Mouse (Mus musculus) heart, postnatal 0 days (tissue): Measurements from ENCODE around the gene Id4. TPM values are rescaled to one million over a fixed set of nuclear protein-coding genes. Genes with fewer than 3 reads are reported as not detected.

Source experiments
- ATAC-seq: fragments of 200-750 bp; cut with Nextera tagmentation; 2 replicates; pipeline ENCODE4 v1.8.0; 2017; ENCODE audit warnings: low read depth, moderate number of reproducible peaks, moderate library complexity; ENCODE audit not compliant: insufficient read depth
- DNase-seq: peaks from one replicate; pipeline ENCODE4 v3.0.0-alpha.2; 2016; ENCODE audit warnings: low spot score
- H3K27ac ChIP-seq: fragments of 300-500 bp; sonication (generic); 2 replicates; pipeline ENCODE4 v1.5.1; 2014; ENCODE audit warnings: low read depth, mild to moderate bottlenecking
- H3K27me3 ChIP-seq: fragments of 300-500 bp; sonication (generic); 2 replicates; pipeline ENCODE4 v1.6.1; 2014; ENCODE audit warnings: low read length, mixed read lengths; ENCODE audit not compliant: control insufficient read depth, insufficient read depth
- H3K36me3 ChIP-seq: fragments of 300-500 bp; sonication (generic); replicated peaks from 2 replicates; pipeline ENCODE4 v1.6.1; 2014; ENCODE audit warnings: low read length, mixed read lengths; ENCODE audit not compliant: control insufficient read depth, insufficient read depth
- H3K4me1 ChIP-seq: fragments of 300-500 bp; sonication (generic); 2 replicates; pipeline ENCODE4 v1.6.1; 2014; ENCODE audit warnings: antibody characterized with exemption; ENCODE audit not compliant: control insufficient read depth, insufficient read depth
- H3K4me2 ChIP-seq: fragments of 300-500 bp; sonication (generic); 2 replicates; pipeline ENCODE4 v1.6.1; 2014; ENCODE audit warnings: low read depth, mild to moderate bottlenecking, low read length, moderate library complexity
- H3K4me3 ChIP-seq: fragments of 300-500 bp; sonication (generic); 2 replicates; pipeline ENCODE4 v1.5.1; 2014; ENCODE audit warnings: low read depth, low read length
- H3K9ac ChIP-seq: fragments of 300-500 bp; sonication (generic); replicated peaks from 2 replicates; pipeline ENCODE4 v1.6.1; 2014; ENCODE audit warnings: low read depth, low read length, mixed read lengths
- H3K9me3 ChIP-seq: fragments of 300-500 bp; sonication (generic); replicated peaks from 2 replicates; pipeline ENCODE4 v1.6.1; 2016; ENCODE audit warnings: low read length; ENCODE audit not compliant: control insufficient read depth
- CTCF ChIP-seq: IDR thresholded peaks from 2 replicates; pipeline ENCODE4 v1.5.1; 2016; ENCODE audit warnings: antibody characterized with exemption, control low read depth, low read depth
- EP300 ChIP-seq: IDR thresholded peaks from 2 replicates; pipeline ENCODE4 v1.6.1; 2016; ENCODE audit warnings: antibody characterized with exemption, low read depth
- WGBS: fragments of 180-500 bp; shearing (Covaris S2); extraction: QIAGEN DNeasy Blood & Tissue Kit; methylation state at CpG from one replicate; pipeline ENCODE4 v1.1.7; 2014; 5-methylcytosine and 5-hydroxymethylcytosine counted together
- polyA plus RNA-seq: library from polyadenylated mRNA; unstranded; fragments of >200 nt; fragmentation: Nextera tagmentation; extraction: Ambion mirVana; gene quantifications from 2 replicates; pipeline ENCODE4 v1.2.1, GENCODE M21; 2015
- total RNA-seq: library from RNA; depleted of rRNA; stranded (reverse); fragments of >200 nt; gene quantifications from 2 replicates; pipeline ENCODE4 v1.2.3, GENCODE M21; 2014; ENCODE audit warnings: low replicate concordance

The Id4 gene
- total and polyA plus RNA-seq, 2 experiments from 2014 or later = 1.4 to 3.5 TPM

DNA sequence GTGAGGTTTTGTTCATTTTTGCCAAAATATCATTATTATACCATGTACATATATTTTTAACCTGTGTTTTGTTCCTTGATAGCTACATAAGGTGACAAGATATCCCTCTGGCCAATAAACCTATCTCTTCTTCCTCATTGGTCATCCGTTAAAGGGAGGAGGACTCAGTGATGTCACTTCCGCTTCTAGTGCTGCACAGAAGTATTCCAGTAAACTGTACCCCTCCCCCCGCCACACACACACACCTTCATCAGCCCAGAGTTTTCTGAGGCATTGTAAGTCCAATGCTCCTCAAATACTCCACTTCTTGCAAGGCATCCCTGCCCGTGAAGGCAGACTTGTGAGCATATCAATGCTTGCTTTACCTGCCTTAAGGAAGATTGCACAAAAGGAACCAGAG lies 24.6 kb upstream of the Id4 start:
- H3K9me3 ChIP-seq = no peaks in the 10 kb centered on the region
- no peak overlapping the region for H3K9ac ChIP-seq
- TF ChIP-seq EP300 (no peak), CTCF (no peak)
- ATAC-seq = no peak
- no peaks in the 10 kb centered on the region for H3K4me1 ChIP-seq
- H3K27me3 ChIP-seq = no peaks in the 10 kb centered on the region; the same call in 1 of the 2 replicates
- no peak overlapping the region for H3K4me3 ChIP-seq
- H3K36me3 ChIP-seq = no peaks in the 10 kb centered on the region
- no peak overlapping the region for H3K27ac ChIP-seq
- 73% methylated on average over 4 of the region's 4 CpGs for WGBS
- no peak overlapping the region for H3K4me2 ChIP-seq
- DNase-seq = no peak

DNA sequence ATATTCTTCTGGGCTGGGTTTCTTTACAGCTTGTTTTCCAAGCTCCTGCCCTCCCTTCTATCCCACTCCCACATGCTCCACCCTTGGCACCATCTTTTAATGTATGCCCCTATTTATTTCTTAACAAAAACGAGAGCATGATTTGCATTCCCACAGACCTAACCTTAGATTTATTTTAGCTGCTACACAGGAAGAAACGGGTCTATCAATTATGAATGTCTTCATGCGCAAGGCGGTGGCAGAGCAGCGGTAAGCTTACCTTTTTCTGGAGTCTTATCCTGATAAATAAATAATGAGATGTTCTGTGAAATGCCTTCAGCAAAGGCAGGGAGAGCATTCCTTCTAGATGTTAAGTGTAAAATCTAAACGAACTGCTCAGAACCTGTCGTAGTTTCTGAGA lies 24.2 kb upstream of the Id4 start:
- Histone ChIP-seq H3K9me3 (no peaks in the 10 kb centered on the region), H3K27me3 (no peaks in the 10 kb centered on the region; the same call in 1 of the 2 replicates), H3K4me2 (no peak overlapping the region), H3K4me3 (no peak overlapping the region), H3K27ac (no peak overlapping the region), H3K9ac (no peak overlapping the region), H3K4me1 (no peaks in the 10 kb centered on the region), H3K36me3 (no peaks in the 10 kb centered on the region)
- ATAC-seq = no peak
- TF ChIP-seq EP300 (no peak), CTCF (no peak)
- DNase-seq = no peak
- 75% methylated on average over 7 of the region's 7 CpGs for WGBS

DNA sequence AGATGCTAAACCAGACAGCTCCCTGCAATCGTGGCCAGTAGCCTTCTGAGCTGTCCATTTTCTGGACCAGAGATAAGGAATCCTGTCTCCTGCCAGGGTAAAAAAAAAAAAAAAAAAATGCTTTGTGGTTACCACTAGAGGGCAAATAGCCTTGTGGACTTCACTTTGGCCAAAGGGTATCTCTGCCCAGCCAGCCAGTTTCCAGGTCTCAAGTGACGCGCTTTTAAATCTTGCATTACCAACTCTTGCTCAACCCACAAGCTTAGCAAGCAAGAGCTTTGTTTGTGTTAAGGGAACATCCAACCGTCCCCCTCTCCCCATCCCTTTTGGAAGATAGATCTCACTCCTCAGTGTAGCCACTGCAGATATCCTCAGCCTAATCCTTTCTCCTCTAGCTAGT lies 23.5 kb upstream of the Id4 start:
- Histone ChIP-seq H3K27me3 (no peaks in the 10 kb centered on the region; the same call in 1 of the 2 replicates), H3K27ac (no peak overlapping the region), H3K4me3 (no peak overlapping the region), H3K9ac (no peak overlapping the region), H3K9me3 (no peaks in the 10 kb centered on the region), H3K36me3 (no peaks in the 10 kb centered on the region), H3K4me1 (no peaks in the 10 kb centered on the region), H3K4me2 (no peak overlapping the region)
- TF ChIP-seq CTCF = peak; percentile 41
- no peak for TF ChIP-seq EP300
- ATAC-seq (no peak), DNase-seq (no peak)
- WGBS = 7% methylated on average over 4 of the region's 4 CpGs

DNA sequence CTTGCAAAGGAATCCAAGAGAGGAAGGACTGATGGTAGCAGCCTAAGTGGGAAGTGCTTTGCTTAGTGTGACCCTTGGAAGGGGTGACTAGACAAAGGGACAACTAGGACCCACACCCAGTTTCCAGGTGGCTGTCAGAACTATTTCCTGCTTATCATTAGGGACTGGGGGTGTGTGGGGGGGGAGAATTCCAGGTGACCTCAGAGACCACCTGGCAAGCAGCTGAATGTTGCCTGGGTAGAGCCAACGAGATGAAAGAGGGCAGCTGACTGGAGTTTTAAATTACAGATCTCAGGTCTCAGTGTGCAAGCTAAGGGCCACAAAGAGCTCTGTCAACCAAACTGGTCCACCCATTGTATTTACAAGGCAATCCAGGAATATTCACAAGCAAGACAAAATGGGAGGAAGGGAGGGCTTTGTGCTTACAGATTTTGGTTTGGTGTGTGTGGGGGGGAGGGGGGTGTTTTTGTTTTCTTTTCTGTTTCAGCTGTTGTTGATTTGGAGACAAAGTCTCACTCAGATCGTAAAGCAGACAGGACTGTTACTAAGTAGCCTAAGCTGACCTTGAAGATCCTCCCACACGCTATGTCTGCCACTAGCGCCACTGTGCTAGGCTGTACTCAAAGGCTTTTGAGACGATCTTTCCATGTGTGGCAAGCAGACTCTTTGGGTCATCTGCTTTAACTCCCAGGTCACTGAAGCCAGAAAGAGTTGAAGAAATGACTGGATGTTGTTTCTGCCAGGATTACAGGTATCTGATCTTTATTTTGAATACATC lies 15.6 kb upstream of the Id4 start:
- ATAC-seq = no peak
- Histone ChIP-seq H3K4me3 (no peak overlapping the region), H3K27me3 (no peaks in the 10 kb centered on the region), H3K9me3 (no peaks in the 10 kb centered on the region), H3K4me2 (no peak overlapping the region), H3K9ac (no peak overlapping the region), H3K4me1 (no peaks in the 10 kb centered on the region), H3K27ac (no peak overlapping the region), H3K36me3 (no peaks in the 10 kb centered on the region)
- 41% methylated on average over 5 of the region's 5 CpGs for WGBS
- TF ChIP-seq EP300 = no peak
- TF ChIP-seq CTCF = no peak
- DNase-seq = no peak

DNA sequence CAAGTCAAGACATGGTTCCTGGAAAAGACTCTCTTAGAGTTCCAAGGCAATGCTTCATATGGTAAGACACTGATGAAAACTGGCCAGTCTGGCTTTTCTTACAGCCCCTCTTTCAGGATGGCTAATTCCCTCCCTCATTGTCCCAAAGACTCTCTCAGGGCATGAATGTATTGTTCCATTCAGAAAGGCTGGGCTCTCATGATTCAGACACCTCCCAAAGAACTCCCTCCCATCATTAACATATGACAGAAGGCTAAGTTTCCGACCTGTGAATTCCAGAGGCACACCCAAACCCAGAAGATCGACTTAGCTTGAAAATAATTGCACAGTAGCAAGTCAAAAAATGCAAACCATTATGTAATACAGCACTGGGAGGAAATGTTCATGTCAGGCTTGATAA lies 8.5 kb upstream of the Id4 start:
- Histone ChIP-seq H3K27me3 (no peaks in the 10 kb centered on the region), H3K36me3 (no peaks in the 10 kb centered on the region), H3K9ac (no peak overlapping the region), H3K4me2 (no peak overlapping the region), H3K4me1 (no peaks in the 10 kb centered on the region), H3K27ac (no peak overlapping the region), H3K9me3 (no peaks in the 10 kb centered on the region), H3K4me3 (no peak overlapping the region)
- DNase-seq (no peak), ATAC-seq (no peak)
- 55% methylated on average over 2 of the region's 2 CpGs for WGBS
- TF ChIP-seq EP300 (no peak), CTCF (no peak)

DNA sequence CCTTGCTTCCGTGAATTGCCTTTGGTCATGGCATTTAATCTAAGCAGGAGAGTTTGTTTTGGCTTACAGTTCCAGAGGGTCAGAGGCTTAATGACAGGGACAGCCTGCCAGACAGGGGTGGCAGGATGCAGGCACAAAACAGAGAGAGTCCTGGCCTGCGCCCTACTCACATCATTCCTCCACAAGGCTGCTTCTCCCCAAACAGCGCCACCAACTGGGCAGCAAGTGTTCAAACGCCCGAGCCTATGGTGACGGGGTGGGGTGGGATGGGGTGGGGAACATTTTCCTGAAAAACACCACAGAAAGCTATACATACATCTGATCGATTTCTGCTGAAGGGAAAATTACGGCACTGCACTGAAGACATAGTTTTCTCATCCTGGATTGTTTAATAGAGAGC lies 6.0 kb upstream of the Id4 start:
- Histone ChIP-seq H3K9me3 (no peaks in the 10 kb centered on the region), H3K4me1 (no peaks in the 10 kb centered on the region), H3K4me3 (no peak overlapping the region), H3K4me2 (no peak overlapping the region), H3K36me3 (no peaks in the 10 kb centered on the region), H3K27ac (no peak overlapping the region), H3K27me3 (no peaks in the 10 kb centered on the region), H3K9ac (no peak overlapping the region)
- DNase-seq (no peak), ATAC-seq (no peak)
- TF ChIP-seq EP300 = no peak
- no peak for TF ChIP-seq CTCF
- WGBS = 78% methylated on average over 8 of the region's 8 CpGs
